8 mouse cellular contexts compared by ENCODE assay signal in genomic region chr4:123409752-123410151, GRCm38 (mm10).
A peak's percentile ranks its signal among the peaks of the same experiment; 100 is the strongest.
DNase-seq lines count a peak whose midpoint lies in the region; ATAC-seq and TF ChIP-seq lines count a peak whose summit lies in the region.

No protein-coding gene starts in this region.

- no peak overlapping the region for H3K27ac ChIP-seq in hindbrain, embryonic 12.5 days
- H3K27ac ChIP-seq in hindbrain, embryonic 16.5 days (ENCODE audit: low read depth, low read length) = no peak overlapping the region
- peak overlapping the region; percentile 94 for H3K27ac ChIP-seq in heart, embryonic 15.5 days
- H3K27ac ChIP-seq in lung, postnatal 0 days (ENCODE audit: low read length) = no peak overlapping the region

- peak; percentile 75 for DNase-seq in NIH3T3 (ENCODE audit: low read depth)
- peak; percentile 69 for DNase-seq in lung, postnatal 0 days (ENCODE audit: low spot score)
- no peak for DNase-seq in embryo, embryonic 9.5 days (ENCODE audit: extremely low spot score)
- no peak for DNase-seq in cerebellum, adult 9-11 months
- no peak for DNase-seq in cerebellum, adult 18-20 months

- H3K4me1 ChIP-seq in hindbrain, embryonic 12.5 days = peaks cover 63% of the 10 kb centered on the region
- peaks cover 68% of the 10 kb centered on the region for H3K4me1 ChIP-seq in hindbrain, embryonic 16.5 days (ENCODE audit: control insufficient read depth, insufficient read depth, low read depth, low read length)
- H3K4me1 ChIP-seq in heart, embryonic 15.5 days (replicated peaks) = peaks cover 81% of the 10 kb centered on the region
- peaks cover 52% of the 10 kb centered on the region; the same call in 1 of the 2 replicates for H3K4me1 ChIP-seq in lung, postnatal 0 days (ENCODE audit: insufficient read depth, low read depth, low read length)

- H3K4me2 ChIP-seq in hindbrain, embryonic 12.5 days (replicated peaks) = peak overlapping the region; percentile 77; the same call in 1 of the 2 replicates
- H3K4me2 ChIP-seq in hindbrain, embryonic 16.5 days (ENCODE audit: low read length) = no peak overlapping the region
- H3K4me2 ChIP-seq in heart, embryonic 15.5 days = peak overlapping the region; percentile 88
- no peak overlapping the region for H3K4me2 ChIP-seq in lung, postnatal 0 days (replicated peaks; ENCODE audit: low read depth, low read length)

- no peak overlapping the region for H3K9ac ChIP-seq in hindbrain, embryonic 12.5 days
- no peak overlapping the region for H3K9ac ChIP-seq in hindbrain, embryonic 16.5 days (ENCODE audit: low read depth, low read length)
- 0 out of 2 replicates have a peak overlapping the region, but pooled peaks have one; percentile 93 for H3K9ac ChIP-seq in heart, embryonic 15.5 days
- no peak overlapping the region for H3K9ac ChIP-seq in lung, postnatal 0 days (replicated peaks; ENCODE audit: low read depth)

- H3K27me3 ChIP-seq in hindbrain, embryonic 12.5 days = no peaks in the 10 kb centered on the region
- H3K27me3 ChIP-seq in hindbrain, embryonic 16.5 days (replicated peaks; ENCODE audit: control insufficient read depth, insufficient read depth, low read length) = no peaks in the 10 kb centered on the region
- no peaks in the 10 kb centered on the region for H3K27me3 ChIP-seq in heart, embryonic 15.5 days
- H3K27me3 ChIP-seq in lung, postnatal 0 days (replicated peaks; ENCODE audit: insufficient read depth, low read length) = no peaks in the 10 kb centered on the region

- ATAC-seq in hindbrain, embryonic 12.5 days (ENCODE audit: low FRiP score) = no peak
- no peak for ATAC-seq in hindbrain, embryonic 16.5 days
- ATAC-seq in heart, embryonic 15.5 days (replicated peaks; ENCODE audit: insufficient number of reproducible peaks, insufficient read depth, low FRiP score, low read depth) = no peak
- ATAC-seq in lung, postnatal 0 days = no peak

- peak; percentile 85 for TF ChIP-seq EP300 in lung, postnatal 0 days (IDR thresholded peaks at IDR 0.05)

- no peaks in the 10 kb centered on the region for H3K9me3 ChIP-seq in hindbrain, embryonic 12.5 days (replicated peaks)
- no peaks in the 10 kb centered on the region for H3K9me3 ChIP-seq in hindbrain, embryonic 16.5 days (ENCODE audit: control insufficient read depth, low read length)
- H3K9me3 ChIP-seq in heart, embryonic 15.5 days (replicated peaks) = no peaks in the 10 kb centered on the region
- no peaks in the 10 kb centered on the region for H3K9me3 ChIP-seq in lung, postnatal 0 days (ENCODE audit: low read length)

- no peak overlapping the region for H3K4me3 ChIP-seq in hindbrain, embryonic 12.5 days
- no peak overlapping the region for H3K4me3 ChIP-seq in hindbrain, embryonic 16.5 days (ENCODE audit: low read length)
- H3K4me3 ChIP-seq in heart, embryonic 15.5 days = peak overlapping the region; percentile 78
- H3K4me3 ChIP-seq in lung, postnatal 0 days (ENCODE audit: low read depth, low read length) = no peak overlapping the region

- TF ChIP-seq CTCF in lung, postnatal 0 days (IDR thresholded peaks at IDR 0.05) = no peak

- no peaks in the 10 kb centered on the region; the same call in 1 of the 2 replicates for H3K36me3 ChIP-seq in hindbrain, embryonic 12.5 days
- no peaks in the 10 kb centered on the region for H3K36me3 ChIP-seq in hindbrain, embryonic 16.5 days (ENCODE audit: control insufficient read depth, insufficient read depth, low read length)
- 0 out of 2 replicates have a peak, but pooled peaks cover 3% of the 10 kb centered on the region for H3K36me3 ChIP-seq in heart, embryonic 15.5 days
- H3K36me3 ChIP-seq in lung, postnatal 0 days (ENCODE audit: insufficient read depth, low read length) = no peaks in the 10 kb centered on the region

- WGBS in hindbrain, embryonic 12.5 days = 80% methylated on average over 1 of the region's 1 CpGs
- 53% methylated on average over 1 of the region's 1 CpGs for WGBS in hindbrain, embryonic 16.5 days
- 29% methylated on average over 1 of the region's 1 CpGs for WGBS in heart, embryonic 15.5 days
- WGBS in lung, postnatal 0 days = 32% methylated on average over 1 of the region's 1 CpGs

Comparison
In these comparisons a context has a peak if more than half of its experiments do, and no peak if none do; other contexts are left out.
1. H3K4me2 ChIP-seq: peak in hindbrain, embryonic 12.5 days (single experiment) and heart, embryonic 15.5 days (single experiment); none in hindbrain, embryonic 16.5 days (single experiment) and lung, postnatal 0 days (single experiment).
2. DNase-seq: peak in NIH3T3 (single experiment) and lung, postnatal 0 days (single experiment); none in embryo, embryonic 9.5 days (single experiment), cerebellum, adult 9-11 months (single experiment) and cerebellum, adult 18-20 months (0 of 2).